Mouse (Mus musculus) adrenal gland, postnatal 10 days (tissue): ENCODE measurements around the gene Frmd4a. TPM values are rescaled to one million over a fixed set of nuclear protein-coding genes. Genes with fewer than 3 reads are reported as not detected.

Experiments
- DNase-seq: peaks from one replicate; pipeline ENCODE4 v3.0.0; 2021; ENCODE audit warnings: mixed read lengths
- total RNA-seq, 2 experiments: library from RNA; stranded (reverse); gene quantifications; 2 replicates each; pipeline ENCODE4 v1.2.3; 2021

Frmd4a gene
- total RNA-seq, 2 experiments from 2014 or later, result 17.0 to 27.0 TPM

- DNase-seq, result peak; percentile 59
Measured at GRCm38 (mm10) chr2:4445629-4446400, 428.3 kb downstream of the Frmd4a start.

- no peak for DNase-seq
Measured at GRCm38 (mm10) chr2:4449860-4450480, 432.5 kb downstream of the Frmd4a start.

GRCm38 (mm10) chr2:4452590-4453400, 435.3 kb downstream of the Frmd4a start:
- DNase-seq, result peak; percentile 49

GRCm38 (mm10) chr2:4455097-4456025, 437.8 kb downstream of the Frmd4a start:
- DNase-seq, result no peak

- no peak for DNase-seq
Measured at GRCm38 (mm10) chr2:4460897-4461296, 443.4 kb downstream of the Frmd4a start.

- DNase-seq, result no peak
Measured at GRCm38 (mm10) chr2:4461514-4461913, 444.0 kb downstream of the Frmd4a start.

- DNase-seq, result no peak
Measured at GRCm38 (mm10) chr2:4462480-4462879, 445.0 kb downstream of the Frmd4a start.

- no peak for DNase-seq
Measured at GRCm38 (mm10) chr2:4466084-4466483, 448.6 kb downstream of the Frmd4a start.

- DNase-seq, result no peak
Measured at GRCm38 (mm10) chr2:4467314-4467713, 449.8 kb downstream of the Frmd4a start.

- peak; percentile 65 for DNase-seq
Measured at GRCm38 (mm10) chr2:4472760-4473480, 455.4 kb downstream of the Frmd4a start.

- DNase-seq, result no peak
Measured at GRCm38 (mm10) chr2:4473866-4474538, 456.5 kb downstream of the Frmd4a start.

GRCm38 (mm10) chr2:4474539-4474937, 457.0 kb downstream of the Frmd4a start:
- DNase-seq, result no peak

- no peak for DNase-seq
Measured at GRCm38 (mm10) chr2:4475991-4476390, 458.5 kb downstream of the Frmd4a start.

- DNase-seq, result no peak
Measured at GRCm38 (mm10) chr2:4476608-4477007, 459.1 kb downstream of the Frmd4a start.

GRCm38 (mm10) chr2:4477311-4477710, 459.8 kb downstream of the Frmd4a start:
- no peak for DNase-seq

GRCm38 (mm10) chr2:4480180-4480579, 462.7 kb downstream of the Frmd4a start:
- no peak for DNase-seq

- DNase-seq, result no peak
Measured at GRCm38 (mm10) chr2:4481154-4481553, 463.6 kb downstream of the Frmd4a start.

GRCm38 (mm10) chr2:4486185-4486584, 468.7 kb downstream of the Frmd4a start:
- no peak for DNase-seq

GRCm38 (mm10) chr2:4487280-4487679, 469.8 kb downstream of the Frmd4a start:
- peak; percentile 27 for DNase-seq

GRCm38 (mm10) chr2:4490845-4491244, 473.3 kb downstream of the Frmd4a start:
- DNase-seq, result peak; percentile 71
